21 mouse cellular contexts compared by ENCODE assay signal in genomic region chr2:62396799-62397198, GRCm38 (mm10). TPM values are rescaled to one million over a fixed set of nuclear protein-coding genes. Genes with fewer than 3 reads are reported as not detected.
A peak's percentile ranks its signal among the peaks of the same experiment; 100 is the strongest.
DNase-seq lines count a peak whose midpoint lies in the region; ATAC-seq and TF ChIP-seq lines count a peak whose summit lies in the region.
"Had no signal": no experiment of that assay in that cellular context is flagged by ENCODE, and none has a peak within 500 bp of the region (broad histone marks: within the 10 kb centered on the region; RNA-seq: fewer than 3 reads in every experiment).

No protein-coding gene starts in this region.

- no peak for TF ChIP-seq POLR2A in limb, embryonic 14.5 days (IDR thresholded peaks at IDR 0.05; ENCODE audit: borderline replicate concordance, extremely low read depth, insufficient read depth, insufficient read length)

- TF ChIP-seq EP300 in lung, postnatal 0 days (IDR thresholded peaks at IDR 0.05), result no peak

- H3K36me3 ChIP-seq in limb, embryonic 14.5 days (ENCODE audit: control insufficient read depth, insufficient read depth, low read length), result no peaks in the 10 kb centered on the region
- no peaks in the 10 kb centered on the region for H3K36me3 ChIP-seq in limb, embryonic 10.5 days
- no peaks in the 10 kb centered on the region for H3K36me3 ChIP-seq in lung, postnatal 0 days (ENCODE audit: insufficient read depth, low read length)
- H3K36me3 ChIP-seq in intestine, embryonic 16.5 days (ENCODE audit: control insufficient read depth, insufficient read depth, low read length), result no peaks in the 10 kb centered on the region
- H3K36me3 ChIP-seq: embryonic facial prominence, embryonic 10.5 days; embryonic facial prominence, embryonic 12.5 days; forebrain, embryonic 15.5 days had no signal

- no peak overlapping the region for H3K4me3 ChIP-seq in limb, embryonic 14.5 days (replicated peaks; ENCODE audit: low read length)
- no peak overlapping the region for H3K4me3 ChIP-seq in limb, embryonic 10.5 days
- H3K4me3 ChIP-seq in lung, postnatal 0 days (ENCODE audit: low read depth, low read length), result no peak overlapping the region
- H3K4me3 ChIP-seq in intestine, embryonic 16.5 days (ENCODE audit: low read length), result no peak overlapping the region
- H3K4me3 ChIP-seq: embryonic facial prominence, embryonic 10.5 days; embryonic facial prominence, embryonic 12.5 days; forebrain, embryonic 13.5 days; forebrain, embryonic 15.5 days had no signal

- TF ChIP-seq CTCF in lung, postnatal 0 days (IDR thresholded peaks at IDR 0.05), result no peak

- no peaks in the 10 kb centered on the region for H3K9me3 ChIP-seq in limb, embryonic 14.5 days (ENCODE audit: control insufficient read depth, low read length)
- H3K9me3 ChIP-seq in limb, embryonic 10.5 days (replicated peaks), result no peaks in the 10 kb centered on the region
- H3K9me3 ChIP-seq in lung, postnatal 0 days (ENCODE audit: low read length), result no peaks in the 10 kb centered on the region
- H3K9me3 ChIP-seq in intestine, embryonic 16.5 days (ENCODE audit: control insufficient read depth, low read length), result no peaks in the 10 kb centered on the region
- H3K9me3 ChIP-seq: embryonic facial prominence, embryonic 10.5 days; embryonic facial prominence, embryonic 12.5 days; forebrain, embryonic 15.5 days had no signal

- no peak overlapping the region for H3K27ac ChIP-seq in limb, embryonic 14.5 days (replicated peaks; ENCODE audit: low read depth, low read length)
- H3K27ac ChIP-seq in limb, embryonic 10.5 days, result no peak overlapping the region
- H3K27ac ChIP-seq in lung, postnatal 0 days (ENCODE audit: low read length), result no peak overlapping the region
- no peak overlapping the region for H3K27ac ChIP-seq in intestine, embryonic 16.5 days (ENCODE audit: low read length)
- H3K27ac ChIP-seq: embryonic facial prominence, embryonic 10.5 days; embryonic facial prominence, embryonic 12.5 days; forebrain, embryonic 13.5 days; forebrain, embryonic 15.5 days had no signal

- DNase-seq in limb, embryonic 14.5 days (ENCODE audit: low spot score), result peak; percentile 22
- DNase-seq in limb, embryonic 10.5 days (ENCODE audit: low spot score), result no peak
- DNase-seq in lung, postnatal 36 days, result peak; percentile 19
- DNase-seq in lung, postnatal 0 days (ENCODE audit: low spot score), result no peak
- no peak for DNase-seq in thymus, postnatal 14 days
- DNase-seq: adrenal gland, adult 8-10 months; adrenal gland, postnatal 14 days; adrenal gland, postnatal 36 days; cerebellum, adult 11-12 months; cerebellum, adult 2 months; cerebellum, adult 9-10 months; cerebellum, postnatal 10 days; cerebellum, postnatal 25 days had no signal

- H3K27me3 ChIP-seq in limb, embryonic 14.5 days (ENCODE audit: control insufficient read depth, insufficient read depth, low read length), result no peaks in the 10 kb centered on the region
- H3K27me3 ChIP-seq in limb, embryonic 10.5 days (ENCODE audit: low read depth, poor library complexity, severe bottlenecking), result no peaks in the 10 kb centered on the region
- H3K27me3 ChIP-seq in lung, postnatal 0 days (replicated peaks; ENCODE audit: insufficient read depth, low read length), result no peaks in the 10 kb centered on the region
- no peaks in the 10 kb centered on the region for H3K27me3 ChIP-seq in intestine, embryonic 16.5 days (replicated peaks; ENCODE audit: control insufficient read depth, insufficient read depth, low read length)
- H3K27me3 ChIP-seq: embryonic facial prominence, embryonic 12.5 days; forebrain, embryonic 13.5 days; forebrain, embryonic 15.5 days; Patski had no signal

- ATAC-seq in limb, embryonic 14.5 days (ENCODE audit: low FRiP score, low read depth), result no peak
- no peak for ATAC-seq in lung, postnatal 0 days
- peak; percentile 65 for ATAC-seq in intestine, embryonic 16.5 days
- ATAC-seq: activated CD4-positive, CD25-positive, alpha-beta regulatory T cell, adult 4 months; forebrain, embryonic 13.5 days; forebrain, embryonic 15.5 days; Patski had no signal

- H3K4me1 ChIP-seq in limb, embryonic 14.5 days (ENCODE audit: control insufficient read depth, insufficient read depth, low read length), result no peaks in the 10 kb centered on the region
- H3K4me1 ChIP-seq in limb, embryonic 10.5 days, result no peaks in the 10 kb centered on the region
- H3K4me1 ChIP-seq in lung, postnatal 0 days (ENCODE audit: insufficient read depth, low read depth, low read length), result 0 out of 2 replicates have a peak, but pooled peaks cover 4% of the 10 kb centered on the region
- H3K4me1 ChIP-seq in intestine, embryonic 16.5 days (ENCODE audit: control insufficient read depth, insufficient read depth, low read length), result no peaks in the 10 kb centered on the region; the same call in 1 of the 2 replicates
- H3K4me1 ChIP-seq: embryonic facial prominence, embryonic 10.5 days; embryonic facial prominence, embryonic 12.5 days; forebrain, embryonic 13.5 days; forebrain, embryonic 15.5 days had no signal

- no peak overlapping the region for H3K4me2 ChIP-seq in limb, embryonic 14.5 days (replicated peaks; ENCODE audit: low read depth, low read length, severe bottlenecking)
- H3K4me2 ChIP-seq in lung, postnatal 0 days (replicated peaks; ENCODE audit: low read depth, low read length), result no peak overlapping the region
- no peak overlapping the region for H3K4me2 ChIP-seq in intestine, embryonic 16.5 days (ENCODE audit: low read depth, low read length)
- H3K4me2 ChIP-seq: embryonic facial prominence, embryonic 12.5 days; forebrain, embryonic 13.5 days; forebrain, embryonic 15.5 days had no signal

- WGBS in limb, embryonic 14.5 days, result 83% methylated on average over 1 of the region's 1 CpGs
- WGBS in limb, embryonic 10.5 days, result 89% methylated on average over 1 of the region's 1 CpGs
- WGBS in lung, postnatal 0 days, result 53% methylated on average over 1 of the region's 1 CpGs
- WGBS in intestine, embryonic 16.5 days, result 50% methylated on average over 1 of the region's 1 CpGs

- no peak overlapping the region for H3K9ac ChIP-seq in limb, embryonic 14.5 days (ENCODE audit: low read depth, low read length, severe bottlenecking)
- H3K9ac ChIP-seq in lung, postnatal 0 days (replicated peaks; ENCODE audit: low read depth), result no peak overlapping the region
- no peak overlapping the region for H3K9ac ChIP-seq in intestine, embryonic 16.5 days (ENCODE audit: low read depth, low read length)
- H3K9ac ChIP-seq: embryonic facial prominence, embryonic 12.5 days; forebrain, embryonic 13.5 days; forebrain, embryonic 15.5 days had no signal

RNA-seq across cellular contexts. Expression of gene Dpp4, which starts 15.2 kb away (rescaled TPM):
- polyA plus RNA-seq in limb, embryonic 14.5 days (2012; rRNA removed), result 1.9 and 3.8 TPM in 2 replicates
- 4.3 and 7.0 TPM in 2 replicates for polyA plus RNA-seq in limb, embryonic 14.5 days (2014; fragmentation: Nextera tagmentation; extraction: Ambion mirVana)
- polyA plus RNA-seq in limb, embryonic 10.5 days (2016; fragmentation: Nextera tagmentation; extraction: Ambion mirVana), result 0.08 and 0.23 TPM in 2 replicates
- 41.8 and 44.1 TPM in 2 replicates for polyA plus RNA-seq in lung, postnatal 0 days (2015; fragmentation: Nextera tagmentation; extraction: Ambion mirVana)
- 85.0 and 104 TPM in 2 replicates for polyA plus RNA-seq in intestine, embryonic 16.5 days (2015; fragmentation: Nextera tagmentation; extraction: Ambion mirVana)
- polyA plus RNA-seq: C2C12 had no signal

Comparison
In these comparisons a context has a peak if more than half of its experiments do, and no peak if none do; other contexts are left out.
1. DNase-seq: peak in limb, embryonic 14.5 days (single experiment) and lung, postnatal 36 days (single experiment); none in limb, embryonic 10.5 days (single experiment), lung, postnatal 0 days (single experiment) and thymus, postnatal 14 days (single experiment).